Mouse (Mus musculus): Measurements from ENCODE around the gene Cnga2.

GRCm38 (mm10) chrX:72023542-72023941 is 31.9 kb downstream of the Cnga2 start:
- TF ChIP-seq CTCF (conservative IDR thresholded peaks at IDR 0.05; ENCODE audit: low read length) (no peak), NANOG (IDR thresholded peaks at IDR 0.05; ENCODE audit: borderline replicate concordance, low read length) (no peak), POU5F1 (IDR thresholded peaks at IDR 0.05; ENCODE audit: borderline replicate concordance, low read length) (no peak)

All from E14TG2a.4 (cell line).